Mouse (Mus musculus) lung, embryonic 15.5 days (tissue): ENCODE data around the gene Hist1h3c. TPM values are rescaled to one million over a fixed set of nuclear protein-coding genes. Genes with fewer than 3 reads are reported as not detected.
A peak's percentile ranks its signal among the peaks of the same experiment; 100 is the strongest.
"Not testable (repeated sequence)": the region's sequence is repeated elsewhere in the genome, so short reads cannot be mapped to it uniquely, and the experiment has no call there.

Experiments used
- ATAC-seq: fragments of 200-750 bp; cut with Nextera tagmentation; 2 replicates; pipeline ENCODE4 v1.8.0; 2017; ENCODE audit warnings: moderate number of reproducible peaks, borderline replicate concordance; ENCODE audit not compliant: low FRiP score, low TSS enrichment; ENCODE audit errors: extremely low read depth
- H3K27ac ChIP-seq: fragments of 300-500 bp; sonication (generic); 2 replicates; pipeline ENCODE4 v1.5.1; 2015; ENCODE audit warnings: moderate library complexity, mild to moderate bottlenecking, inconsistent platforms
- H3K27me3 ChIP-seq: fragments of 300-500 bp; sonication (generic); 2 replicates; pipeline ENCODE4 v1.6.1; 2015; ENCODE audit warnings: inconsistent platforms
- H3K36me3 ChIP-seq: fragments of 300-500 bp; sonication (generic); 2 replicates; pipeline ENCODE4 v1.6.1; 2015; ENCODE audit warnings: inconsistent platforms
- H3K4me1 ChIP-seq: fragments of 300-500 bp; sonication (generic); 2 replicates; pipeline ENCODE4 v1.6.1; 2015; ENCODE audit warnings: inconsistent platforms
- H3K4me2 ChIP-seq: fragments of 300-500 bp; sonication (generic); 2 replicates; pipeline ENCODE4 v1.6.1; 2015; ENCODE audit warnings: inconsistent platforms, mild to moderate bottlenecking, moderate library complexity
- H3K4me3 ChIP-seq: fragments of 300-500 bp; sonication (generic); 2 replicates; pipeline ENCODE4 v1.5.1; 2015; ENCODE audit warnings: mild to moderate bottlenecking, inconsistent platforms
- H3K9ac ChIP-seq: fragments of 300-500 bp; sonication (generic); 2 replicates; pipeline ENCODE4 v1.6.1; 2015; ENCODE audit warnings: inconsistent platforms
- H3K9me3 ChIP-seq: fragments of 300-500 bp; sonication (generic); 2 replicates; pipeline ENCODE4 v1.6.1; 2016; ENCODE audit warnings: inconsistent platforms
- WGBS: fragments of 180-500 bp; shearing (Covaris S2); methylation state at CpG from one replicate; pipeline ENCODE4 v1.1.7; 2015; 5-methylcytosine and 5-hydroxymethylcytosine counted together
- polyA plus RNA-seq: library from polyadenylated mRNA; unstranded; fragments of >200 nt; fragmentation: Nextera tagmentation; extraction: Ambion mirVana; gene quantifications from 2 replicates; pipeline ENCODE4 v1.2.1, GENCODE M21; 2015

Hist1h3c gene
- polyA plus RNA-seq, 1 experiment from 2014 or later = 13.7 TPM

- Histone ChIP-seq H3K4me2 (no peak overlapping the region), H3K36me3 (no peaks in the 10 kb centered on the region), H3K9me3 (no peaks in the 10 kb centered on the region), H3K4me3 (no peak overlapping the region), H3K9ac (no peak overlapping the region), H3K4me1 (peaks cover 7% of the 10 kb centered on the region), H3K27me3 (no peaks in the 10 kb centered on the region), H3K27ac (no peak overlapping the region)
- WGBS = 20% methylated on average over 8 of the region's 8 CpGs
- ATAC-seq = no peak
These were observed 13.1 kb downstream of the Hist1h3c start for GRCm38 (mm10) chr13:23732156-23732804.

- peaks cover 7% of the 10 kb centered on the region for H3K4me1 ChIP-seq
- no peak for ATAC-seq
- no peak overlapping the region for H3K9ac ChIP-seq
- WGBS = 17% methylated on average over 8 of the region's 8 CpGs
- H3K4me2 ChIP-seq = no peak overlapping the region
- no peaks in the 10 kb centered on the region for H3K27me3 ChIP-seq
- no peak overlapping the region for H3K27ac ChIP-seq
- H3K4me3 ChIP-seq = no peak overlapping the region
- no peaks in the 10 kb centered on the region for H3K36me3 ChIP-seq
- H3K9me3 ChIP-seq = no peaks in the 10 kb centered on the region
These were observed 14.9 kb downstream of the Hist1h3c start for GRCm38 (mm10) chr13:23730479-23730878.

GRCm38 (mm10) chr13:23729706-23730105 is 15.7 kb downstream of the Hist1h3c start:
- no peak overlapping the region for H3K27ac ChIP-seq
- H3K4me1 ChIP-seq = peaks cover 9% of the 10 kb centered on the region
- no peaks in the 10 kb centered on the region for H3K36me3 ChIP-seq
- H3K27me3 ChIP-seq = no peaks in the 10 kb centered on the region
- ATAC-seq = no peak; the same call in 1 of the 2 replicates
- 88% methylated on average over 5 of the region's 5 CpGs for WGBS
- no peak overlapping the region for H3K4me2 ChIP-seq
- H3K9me3 ChIP-seq = no peaks in the 10 kb centered on the region
- H3K4me3 ChIP-seq = no peak overlapping the region
- no peak overlapping the region for H3K9ac ChIP-seq

GRCm38 (mm10) chr13:23729192-23729525 is 16.2 kb downstream of the Hist1h3c start:
- H3K4me1 ChIP-seq = peaks cover 11% of the 10 kb centered on the region
- H3K27ac ChIP-seq = no peak overlapping the region
- no peaks in the 10 kb centered on the region for H3K9me3 ChIP-seq
- no peak overlapping the region for H3K4me2 ChIP-seq
- H3K9ac ChIP-seq = no peak overlapping the region
- no peaks in the 10 kb centered on the region for H3K27me3 ChIP-seq
- H3K36me3 ChIP-seq = no peaks in the 10 kb centered on the region
- WGBS = 92% methylated on average over 9 of the region's 9 CpGs
- H3K4me3 ChIP-seq = no peak overlapping the region
- ATAC-seq = no peak

- 90% methylated on average over 18 of the region's 18 CpGs for WGBS
- no peaks in the 10 kb centered on the region for H3K36me3 ChIP-seq
- ATAC-seq = no peak
These were observed 16.8 kb downstream of the Hist1h3c start for GRCm38 (mm10) chr13:23728472-23729191.

GRCm38 (mm10) chr13:23725213-23725612 is 20.2 kb downstream of the Hist1h3c start:
- H3K4me1 ChIP-seq = 0 out of 2 replicates have a peak, but pooled peaks cover 4% of the 10 kb centered on the region
- no peak for ATAC-seq
- no peaks in the 10 kb centered on the region for H3K27me3 ChIP-seq
- H3K27ac ChIP-seq = no peak overlapping the region
- no peaks in the 10 kb centered on the region for H3K36me3 ChIP-seq
- no peaks in the 10 kb centered on the region for H3K9me3 ChIP-seq
- no peak overlapping the region for H3K4me3 ChIP-seq
- H3K4me2 ChIP-seq = no peak overlapping the region
- WGBS = no CpG with 5 or more reads among the region's 1 CpGs
- no peak overlapping the region for H3K9ac ChIP-seq

More at GRCm38 (mm10) chr13:23728472-23729191, 16.8 kb downstream of the Hist1h3c start:
- H3K4me3 ChIP-seq = no peak overlapping the region
- H3K27ac ChIP-seq = no peak overlapping the region
- H3K4me2 ChIP-seq = no peak overlapping the region
- no peaks in the 10 kb centered on the region for H3K9me3 ChIP-seq
- H3K9ac ChIP-seq = no peak overlapping the region
- no peaks in the 10 kb centered on the region for H3K27me3 ChIP-seq
- H3K4me1 ChIP-seq = peaks cover 11% of the 10 kb centered on the region

GRCm38 (mm10) chr13:23724239-23724638 is 21.2 kb downstream of the Hist1h3c start:
- ATAC-seq = peak; percentile 67; the same call in 1 of the 2 replicates
- Histone ChIP-seq H3K27me3 (no peaks in the 10 kb centered on the region), H3K27ac (no peak overlapping the region), H3K4me2 (no peak overlapping the region), H3K4me3 (no peak overlapping the region), H3K4me1 (0 out of 2 replicates have a peak, but pooled peaks cover 4% of the 10 kb centered on the region), H3K9ac (no peak overlapping the region), H3K9me3 (no peaks in the 10 kb centered on the region), H3K36me3 (no peaks in the 10 kb centered on the region)
- WGBS = 57% methylated on average over 4 of the region's 4 CpGs

- H3K4me3 ChIP-seq, H3K27ac ChIP-seq, H3K9me3 ChIP-seq, ATAC-seq, H3K27me3 ChIP-seq, H3K36me3 ChIP-seq, H3K4me2 ChIP-seq, H3K9ac ChIP-seq, H3K4me1 ChIP-seq: not testable (repeated sequence)
- WGBS = 8% methylated on average over 2 of the region's 2 CpGs
These were observed 27.7 kb downstream of the Hist1h3c start for GRCm38 (mm10) chr13:23717593-23718245.

GRCm38 (mm10) chr13:23717176-23717575 is 28.2 kb downstream of the Hist1h3c start:
- Histone ChIP-seq H3K9ac (no peak overlapping the region), H3K4me3 (no peak overlapping the region), H3K36me3 (no peaks in the 10 kb centered on the region), H3K27ac (no peak overlapping the region), H3K4me2 (no peak overlapping the region), H3K4me1 (no peaks in the 10 kb centered on the region), H3K9me3 (no peaks in the 10 kb centered on the region), H3K27me3 (no peaks in the 10 kb centered on the region)
- no peak for ATAC-seq
- WGBS = 44% methylated on average over 11 of the region's 11 CpGs

GRCm38 (mm10) chr13:23716261-23717042 is 28.9 kb downstream of the Hist1h3c start:
- H3K9ac ChIP-seq = no peak overlapping the region
- no peak for ATAC-seq
- H3K36me3 ChIP-seq = no peaks in the 10 kb centered on the region
- no peaks in the 10 kb centered on the region for H3K4me1 ChIP-seq
- no peak overlapping the region for H3K4me3 ChIP-seq
- WGBS = 80% methylated on average over 5 of the region's 5 CpGs
- H3K4me2 ChIP-seq = no peak overlapping the region
- no peak overlapping the region for H3K27ac ChIP-seq
- no peaks in the 10 kb centered on the region for H3K27me3 ChIP-seq
- no peaks in the 10 kb centered on the region for H3K9me3 ChIP-seq

GRCm38 (mm10) chr13:23710374-23711089 is 34.9 kb downstream of the Hist1h3c start, which contains the start of gene Hfe:
Gene Hfe (minus strand): TSS chr13:23710854.
- peaks cover 17% of the 10 kb centered on the region for H3K4me1 ChIP-seq
- no peaks in the 10 kb centered on the region for H3K9me3 ChIP-seq
- no peak for ATAC-seq
- 3% methylated on average over 17 of the region's 17 CpGs for WGBS
- H3K27me3 ChIP-seq = no peaks in the 10 kb centered on the region
- H3K9ac ChIP-seq = peak within 1 kb of the TSS; percentile 57
- peak within 1 kb of the TSS; percentile 74 for H3K4me2 ChIP-seq
- no peaks in the 10 kb centered on the region for H3K36me3 ChIP-seq
- peak within 1 kb of the TSS; percentile 29; the same call in 1 of the 2 replicates for H3K27ac ChIP-seq
- peak within 1 kb of the TSS; percentile 46 for H3K4me3 ChIP-seq
